Mouse (Mus musculus): ENCODE measurements around the gene Itih4.

- TF ChIP-seq CTCF (IDR thresholded peaks at IDR 0.05; ENCODE audit: borderline replicate concordance, control insufficient read depth, extremely low read depth, insufficient read depth, low read length, poor library complexity) (no peak), POLR2A (IDR thresholded peaks at IDR 0.05; ENCODE audit: control insufficient read depth, extremely low read depth, insufficient read depth, low read length, poor library complexity) (no peak)
Observed at GRCm38 (mm10) chr14:30869391-30869801, 16.9 kb upstream of the Itih4 start.

Data from thymus, adult 2 months (tissue).